Mouse (Mus musculus): ENCODE data around the gene Cxcl1.
A peak's percentile ranks its signal among the peaks of the same experiment; 100 is the strongest.
"Not testable (repeated sequence)": the region's sequence is repeated elsewhere in the genome, so short reads cannot be mapped to it uniquely, and the experiment has no call there.

The Cxcl1 gene

GRCm38 (mm10) chr5:90890519-90891463 is at the start of gene Cxcl1:
TSS of gene Cxcl1 (plus strand) at chr5:90891241.
- no peak for DNase-seq

GRCm38 (mm10) chr5:90843891-90844290 is 47.1 kb upstream of the Cxcl1 start:
- DNase-seq, result no peak

- peak; percentile 47 for DNase-seq
Observed at GRCm38 (mm10) chr5:90850096-90850495, 40.9 kb upstream of the Cxcl1 start.

- DNase-seq, result not testable (repeated sequence)
Observed at GRCm38 (mm10) chr5:90851391-90851790, 39.6 kb upstream of the Cxcl1 start.

GRCm38 (mm10) chr5:90853206-90853605 is 37.8 kb upstream of the Cxcl1 start:
- no peak for DNase-seq

GRCm38 (mm10) chr5:90855308-90856230 is 35.5 kb upstream of the Cxcl1 start:
- DNase-seq, result no peak

GRCm38 (mm10) chr5:90857463-90857862 is 33.6 kb upstream of the Cxcl1 start:
- DNase-seq, result no peak

GRCm38 (mm10) chr5:90858429-90858828 is 32.6 kb upstream of the Cxcl1 start:
- no peak for DNase-seq

- no peak for DNase-seq
Observed at GRCm38 (mm10) chr5:90859031-90859430, 32.0 kb upstream of the Cxcl1 start.

GRCm38 (mm10) chr5:90861876-90862375 is 29.1 kb upstream of the Cxcl1 start:
- DNase-seq, result no peak

- DNase-seq, result no peak
Observed at GRCm38 (mm10) chr5:90866770-90867169, 24.3 kb upstream of the Cxcl1 start.

GRCm38 (mm10) chr5:90872377-90872776 is 18.7 kb upstream of the Cxcl1 start:
- no peak for DNase-seq

GRCm38 (mm10) chr5:90876045-90876444 is 15.0 kb upstream of the Cxcl1 start:
- DNase-seq, result no peak

GRCm38 (mm10) chr5:90876471-90877172 is 14.4 kb upstream of the Cxcl1 start:
- DNase-seq, result no peak

- no peak for DNase-seq
Observed at GRCm38 (mm10) chr5:90877173-90877512, 13.9 kb upstream of the Cxcl1 start.

GRCm38 (mm10) chr5:90879307-90880014 is 11.6 kb upstream of the Cxcl1 start:
- DNase-seq, result no peak

GRCm38 (mm10) chr5:90880335-90880850 is 10.6 kb upstream of the Cxcl1 start:
- no peak for DNase-seq

GRCm38 (mm10) chr5:90881021-90881420 is 10.0 kb upstream of the Cxcl1 start:
- DNase-seq, result no peak

- no peak for DNase-seq
Observed at GRCm38 (mm10) chr5:90881682-90882081, 9.4 kb upstream of the Cxcl1 start.

GRCm38 (mm10) chr5:90882146-90882545 is 8.9 kb upstream of the Cxcl1 start:
- no peak for DNase-seq

GRCm38 (mm10) chr5:90884628-90885242 is 6.3 kb upstream of the Cxcl1 start:
- DNase-seq, result no peak
